Mouse (Mus musculus) CH12.LX (cell line): Measurements from ENCODE around the gene Usmg5.

Experiments
- CHD1 ChIP-seq: IDR thresholded peaks from 2 replicates; pipeline ENCODE4 v1.6.1; 2012; ENCODE audit warnings: low read depth, low read length, improper control_type of control experiment, inconsistent platforms
- CTCF ChIP-seq, 2 experiments: IDR thresholded peaks in 1 of 2; conservative IDR thresholded peaks in 1 of 2; 2 replicates each; pipeline ENCODE4 v1.5.1; 2011 to 2012; ENCODE audit warnings: low read depth in 2 of 2, low read length in 2 of 2, improper control_type of control experiment in 1 of 2, inconsistent platforms in 1 of 2, mild to moderate bottlenecking in 1 of 2, moderate library complexity in 1 of 2
- MAFK ChIP-seq: IDR thresholded peaks from 2 replicates; pipeline ENCODE4 v1.6.1; 2011; ENCODE audit warnings: low read length, improper control_type of control experiment; ENCODE audit not compliant: insufficient replicate concordance
- POLR2A ChIP-seq: IDR thresholded peaks from 2 replicates; pipeline ENCODE4 v1.6.1; 2011; ENCODE audit warnings: low read depth, mild to moderate bottlenecking, improper control_type of control experiment, low read length
- UBTF ChIP-seq: IDR thresholded peaks from 2 replicates; pipeline ENCODE4 v1.6.1; 2012; ENCODE audit warnings: low read depth, mild to moderate bottlenecking, inconsistent platforms, low read length, improper control_type of control experiment, moderate library complexity
- ZC3H11A ChIP-seq: IDR thresholded peaks from 2 replicates; pipeline ENCODE4 v1.6.1; 2012; ENCODE audit warnings: low read depth, mild to moderate bottlenecking, inconsistent platforms, low read length, improper control_type of control experiment
- ZNF384 ChIP-seq: IDR thresholded peaks from 2 replicates; pipeline ENCODE4 v1.6.1; 2012; ENCODE audit warnings: low read depth, low read length, improper control_type of control experiment, inconsistent platforms

DNA sequence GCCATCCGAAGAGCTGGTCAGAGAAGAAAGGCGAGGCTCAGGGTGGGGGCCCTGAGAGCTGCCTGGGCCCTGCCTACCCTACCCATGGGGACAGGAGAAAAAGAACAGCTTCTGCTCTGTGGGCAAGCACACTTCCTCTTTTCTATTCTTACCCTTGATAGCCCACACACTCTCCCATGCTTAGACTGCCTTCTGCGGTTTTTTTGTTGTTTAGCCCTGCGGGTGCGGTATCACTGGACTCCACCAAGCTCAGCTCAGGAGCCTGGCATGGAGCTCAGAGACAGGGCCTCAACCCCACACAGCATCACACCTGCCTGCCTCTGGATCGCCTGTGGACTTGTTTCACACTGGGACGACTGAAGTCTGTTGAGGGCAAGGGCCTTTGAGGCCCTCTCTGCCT, 42.7 kb upstream of the Usmg5 start:
- TF ChIP-seq ZNF384 (peak; percentile 53), CTCF (conservative IDR thresholded peaks at IDR 0.05 in 1 of 2, IDR thresholded peaks at IDR 0.05 in 1 of 2; ENCODE audit: low read depth in 2 of 2, low read length in 2 of 2) (no peak), CHD1 (no peak), UBTF (0 out of 2 replicates have a peak, but pooled peaks have one; percentile 40), POLR2A (peak; percentile 39; the same call in 1 of the 2 replicates), ZC3H11A (no peak), MAFK (peak; percentile 79)
